Mouse (Mus musculus) C2C12 (cell line): ENCODE results near the gene Plxna4.

Experiments
- CEBPB ChIP-seq: IDR thresholded peaks from one replicate; pipeline ENCODE4 v1.6.1; 2011; ENCODE audit warnings: low read depth, mild to moderate bottlenecking, control low read depth, moderate library complexity
- USF1 ChIP-seq: IDR thresholded peaks from one replicate; pipeline ENCODE4 v1.6.1; 2011; ENCODE audit warnings: low read depth, mild to moderate bottlenecking, control low read depth, moderate library complexity

DNA sequence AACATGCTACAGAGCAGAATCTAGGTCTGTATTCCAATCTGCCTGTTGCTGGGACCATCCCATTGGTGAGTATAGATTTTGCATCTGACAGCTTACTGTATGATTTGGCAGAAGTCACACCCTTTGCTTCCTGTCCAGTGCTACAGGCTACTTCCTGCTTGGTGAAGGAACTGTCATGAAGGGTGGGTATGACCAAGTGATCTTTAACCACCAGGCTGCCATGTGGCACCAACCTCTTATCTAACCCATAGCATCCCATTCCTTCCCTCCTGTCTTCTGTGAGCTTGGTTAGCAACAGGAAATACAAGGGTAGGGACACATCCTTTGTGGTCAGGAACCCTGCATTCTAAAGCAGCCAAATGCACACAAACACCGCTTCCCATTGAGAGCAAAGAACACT, 429.6 kb downstream of the Plxna4 start:
- no peak for TF ChIP-seq CEBPB
- TF ChIP-seq USF1, result no peak
